Mouse (Mus musculus) CH12.LX (cell line): ENCODE measurements around the gene Gm572.
A peak's percentile ranks its signal among the peaks of the same experiment; 100 is the strongest.

ENCODE experiments used
- CTCF ChIP-seq, 2 experiments: IDR thresholded peaks in 1 of 2; conservative IDR thresholded peaks in 1 of 2; 2 replicates each; pipeline ENCODE4 v1.5.1; 2011 to 2012; ENCODE audit warnings: low read depth in 2 of 2, low read length in 2 of 2, improper control_type of control experiment in 1 of 2, inconsistent platforms in 1 of 2, mild to moderate bottlenecking in 1 of 2, moderate library complexity in 1 of 2
- EP300 ChIP-seq: IDR thresholded peaks from 2 replicates; pipeline ENCODE4 v1.6.1; 2011; ENCODE audit warnings: low read length, improper control_type of control experiment
- NRF1 ChIP-seq: IDR thresholded peaks from 2 replicates; pipeline ENCODE4 v1.6.1; 2014; ENCODE audit warnings: low read depth, mild to moderate bottlenecking, inconsistent platforms, low read length, improper control_type of control experiment, moderate library complexity
- POLR2A ChIP-seq: IDR thresholded peaks from 2 replicates; pipeline ENCODE4 v1.6.1; 2011; ENCODE audit warnings: low read depth, mild to moderate bottlenecking, improper control_type of control experiment, low read length
- UBTF ChIP-seq: IDR thresholded peaks from 2 replicates; pipeline ENCODE4 v1.6.1; 2012; ENCODE audit warnings: low read depth, mild to moderate bottlenecking, inconsistent platforms, low read length, improper control_type of control experiment, moderate library complexity

DNA sequence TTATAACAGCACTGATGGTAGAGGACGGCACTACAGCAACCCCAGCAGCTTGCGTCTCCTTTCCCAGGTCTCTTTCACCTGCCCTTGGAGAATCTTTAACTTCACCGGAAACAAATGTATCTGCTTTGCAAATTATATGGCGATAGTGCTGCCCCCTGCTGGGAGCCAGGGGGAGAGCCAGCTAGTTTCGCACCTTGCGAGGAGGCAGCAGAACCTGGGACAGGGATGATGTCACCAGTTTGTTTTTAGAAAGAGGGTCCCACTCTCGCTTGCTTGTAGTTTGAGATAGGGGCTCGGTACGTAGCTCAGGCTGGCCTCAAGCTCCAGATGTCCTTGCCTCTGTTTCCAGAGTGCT, 1.0 kb downstream of the Gm572 start:
- no peak for TF ChIP-seq UBTF
- TF ChIP-seq POLR2A, result no peak
- no peak for TF ChIP-seq EP300
- TF ChIP-seq NRF1, result no peak
- TF ChIP-seq CTCF (conservative IDR thresholded peaks at IDR 0.05 in 1 of 2, IDR thresholded peaks at IDR 0.05 in 1 of 2; ENCODE audit: low read depth in 2 of 2, low read length in 2 of 2), result peak; percentile 79 to 90
